Mouse (Mus musculus): ENCODE measurements around the gene Itga2. TPM values are rescaled to one million over a fixed set of nuclear protein-coding genes. Genes with fewer than 3 reads are reported as not detected.

The Itga2 gene
- polyA plus RNA-seq (2011; ENCODE audit: insufficient read depth, insufficient read length, low replicate concordance, missing spikeins), result 1.5 and 3.2 TPM in 2 replicates

GRCm38 (mm10) chr13:114931775-114932294, at the start of gene Itga2:
Itga2 (minus strand) TSS chr13:114932100.
- WGBS, result under 1% methylated on average over 28 of the region's 28 CpGs
- Histone ChIP-seq H3K4me1 (ENCODE audit: control insufficient read depth, insufficient read depth, low read length) (no peaks in the 10 kb centered on the region; the same call in 1 of the 2 replicates), H3K27ac (ENCODE audit: control insufficient read depth, insufficient read depth, low read depth, low read length, poor library complexity) (no peak within 1 kb of the TSS), H3K4me3 (replicated peaks; ENCODE audit: control insufficient read depth, low read depth, low read length) (peak within 1 kb of the TSS; percentile 29)
- TF ChIP-seq CTCF (IDR thresholded peaks at IDR 0.05; ENCODE audit: control insufficient read depth, insufficient read depth, low read length), result peak; percentile 46; the same call in 1 of the 2 replicates
- TF ChIP-seq POLR2A (IDR thresholded peaks at IDR 0.05; ENCODE audit: borderline replicate concordance, control insufficient read depth, low read depth, low read length), result no peak

- no peak overlapping the region for H3K27ac ChIP-seq (ENCODE audit: control insufficient read depth, insufficient read depth, low read depth, low read length, poor library complexity)
- H3K4me3 ChIP-seq (replicated peaks; ENCODE audit: control insufficient read depth, low read depth, low read length), result no peak overlapping the region
- 53% methylated on average over 10 of the region's 10 CpGs for WGBS
- no peaks in the 10 kb centered on the region; the same call in 1 of the 2 replicates for H3K4me1 ChIP-seq (ENCODE audit: control insufficient read depth, insufficient read depth, low read length)
- TF ChIP-seq POLR2A (IDR thresholded peaks at IDR 0.05; ENCODE audit: borderline replicate concordance, control insufficient read depth, low read depth, low read length), result no peak
- TF ChIP-seq CTCF (IDR thresholded peaks at IDR 0.05; ENCODE audit: control insufficient read depth, insufficient read depth, low read length), result no peak
Measured at GRCm38 (mm10) chr13:114980831-114981419, 49.0 kb upstream of the Itga2 start.

GRCm38 (mm10) chr13:114974484-114975042, 42.7 kb upstream of the Itga2 start:
- H3K27ac ChIP-seq (ENCODE audit: control insufficient read depth, insufficient read depth, low read depth, low read length, poor library complexity), result no peak overlapping the region
- no peaks in the 10 kb centered on the region for H3K4me1 ChIP-seq (ENCODE audit: control insufficient read depth, insufficient read depth, low read length)
- WGBS, result 75% methylated on average over 6 of the region's 6 CpGs
- no peak for TF ChIP-seq CTCF (IDR thresholded peaks at IDR 0.05; ENCODE audit: control insufficient read depth, insufficient read depth, low read length)
- no peak for TF ChIP-seq POLR2A (IDR thresholded peaks at IDR 0.05; ENCODE audit: borderline replicate concordance, control insufficient read depth, low read depth, low read length)
- H3K4me3 ChIP-seq (replicated peaks; ENCODE audit: control insufficient read depth, low read depth, low read length), result no peak overlapping the region

- no peak overlapping the region for H3K4me3 ChIP-seq (replicated peaks; ENCODE audit: control insufficient read depth, low read depth, low read length)
- TF ChIP-seq POLR2A (IDR thresholded peaks at IDR 0.05; ENCODE audit: borderline replicate concordance, control insufficient read depth, low read depth, low read length) (no peak), CTCF (IDR thresholded peaks at IDR 0.05; ENCODE audit: control insufficient read depth, insufficient read depth, low read length) (no peak)
- 82% methylated on average over 3 of the region's 3 CpGs for WGBS
- H3K4me1 ChIP-seq (ENCODE audit: control insufficient read depth, insufficient read depth, low read length), result no peaks in the 10 kb centered on the region
- H3K27ac ChIP-seq (ENCODE audit: control insufficient read depth, insufficient read depth, low read depth, low read length, poor library complexity), result no peak overlapping the region
Measured at GRCm38 (mm10) chr13:114971905-114972304, 40.0 kb upstream of the Itga2 start.

GRCm38 (mm10) chr13:114964233-114964632, 32.3 kb upstream of the Itga2 start:
- no peak overlapping the region for H3K4me3 ChIP-seq (replicated peaks; ENCODE audit: control insufficient read depth, low read depth, low read length)
- H3K4me1 ChIP-seq (ENCODE audit: control insufficient read depth, insufficient read depth, low read length), result no peaks in the 10 kb centered on the region
- H3K27ac ChIP-seq (ENCODE audit: control insufficient read depth, insufficient read depth, low read depth, low read length, poor library complexity), result no peak overlapping the region
- WGBS, result 34% methylated on average over 2 of the region's 2 CpGs
- TF ChIP-seq POLR2A (IDR thresholded peaks at IDR 0.05; ENCODE audit: borderline replicate concordance, control insufficient read depth, low read depth, low read length) (no peak), CTCF (IDR thresholded peaks at IDR 0.05; ENCODE audit: control insufficient read depth, insufficient read depth, low read length) (peak; percentile 84)

- Histone ChIP-seq H3K27ac (ENCODE audit: control insufficient read depth, insufficient read depth, low read depth, low read length, poor library complexity) (no peak overlapping the region), H3K4me3 (replicated peaks; ENCODE audit: control insufficient read depth, low read depth, low read length) (no peak overlapping the region), H3K4me1 (ENCODE audit: control insufficient read depth, insufficient read depth, low read length) (no peaks in the 10 kb centered on the region)
- no peak for TF ChIP-seq CTCF (IDR thresholded peaks at IDR 0.05; ENCODE audit: control insufficient read depth, insufficient read depth, low read length)
- no peak for TF ChIP-seq POLR2A (IDR thresholded peaks at IDR 0.05; ENCODE audit: borderline replicate concordance, control insufficient read depth, low read depth, low read length)
Measured at GRCm38 (mm10) chr13:114954516-114954915, 22.6 kb upstream of the Itga2 start.

- H3K4me3 ChIP-seq (replicated peaks; ENCODE audit: control insufficient read depth, low read depth, low read length), result no peak overlapping the region
- TF ChIP-seq CTCF (IDR thresholded peaks at IDR 0.05; ENCODE audit: control insufficient read depth, insufficient read depth, low read length) (no peak), POLR2A (IDR thresholded peaks at IDR 0.05; ENCODE audit: borderline replicate concordance, control insufficient read depth, low read depth, low read length) (no peak)
- 47% methylated on average over 7 of the region's 7 CpGs for WGBS
- H3K27ac ChIP-seq (ENCODE audit: control insufficient read depth, insufficient read depth, low read depth, low read length, poor library complexity), result no peak overlapping the region
- no peaks in the 10 kb centered on the region; the same call in 1 of the 2 replicates for H3K4me1 ChIP-seq (ENCODE audit: control insufficient read depth, insufficient read depth, low read length)
Measured at GRCm38 (mm10) chr13:114933541-114933940, 1.6 kb upstream of the Itga2 start.

GRCm38 (mm10) chr13:114930996-114931649, 777 bp downstream of the Itga2 start:
- Histone ChIP-seq H3K4me3 (replicated peaks; ENCODE audit: control insufficient read depth, low read depth, low read length) (peak overlapping the region; percentile 29), H3K4me1 (ENCODE audit: control insufficient read depth, insufficient read depth, low read length) (no peaks in the 10 kb centered on the region; the same call in 1 of the 2 replicates), H3K27ac (ENCODE audit: control insufficient read depth, insufficient read depth, low read depth, low read length, poor library complexity) (no peak overlapping the region)
- no peak for TF ChIP-seq CTCF (IDR thresholded peaks at IDR 0.05; ENCODE audit: control insufficient read depth, insufficient read depth, low read length)
- no peak for TF ChIP-seq POLR2A (IDR thresholded peaks at IDR 0.05; ENCODE audit: borderline replicate concordance, control insufficient read depth, low read depth, low read length)
- under 1% methylated on average over 10 of the region's 10 CpGs for WGBS

Measured in bone marrow, adult 2 months (tissue).